9 mouse cellular contexts compared by ENCODE assay signal in the genomic region with DNA sequence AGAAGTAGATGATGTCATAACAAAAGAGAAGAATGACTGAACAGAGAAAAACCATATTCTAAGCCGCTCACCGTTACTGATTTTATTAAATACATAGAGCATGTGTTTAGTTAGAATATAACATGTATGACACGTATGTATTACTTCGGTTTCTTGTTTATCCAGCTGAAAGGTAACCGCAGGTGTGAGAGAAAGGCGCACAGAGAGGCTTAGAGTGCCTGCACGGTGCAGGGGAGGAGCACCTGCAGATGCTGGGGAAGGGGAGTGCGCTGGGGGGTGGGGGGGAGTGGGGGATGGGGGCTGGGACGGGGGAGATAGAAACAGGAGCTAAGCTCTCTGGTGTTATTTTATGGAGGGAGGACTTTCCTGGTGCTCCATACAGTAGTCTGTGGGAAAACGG.
DNase-seq lines count a peak whose midpoint lies in the region; ATAC-seq and TF ChIP-seq lines count a peak whose summit lies in the region.
"Had no signal": no experiment of that assay in that cellular context is flagged by ENCODE, and none has a peak within 500 bp of the region (broad histone marks: within the 10 kb centered on the region; RNA-seq: fewer than 3 reads in every experiment).

No protein-coding gene starts in this region.

- 13% methylated on average over 10 of the region's 10 CpGs for WGBS in lung, embryonic 14.5 days
- 13% methylated on average over 10 of the region's 10 CpGs for WGBS in forebrain, embryonic 15.5 days
- 22% methylated on average over 10 of the region's 10 CpGs for WGBS in limb, embryonic 12.5 days

- TF ChIP-seq CTCF in lung, embryonic 14.5 days (IDR thresholded peaks at IDR 0.05; ENCODE audit: low read depth) = no peak

- DNase-seq in lung, embryonic 14.5 days = no peak
- no peak for DNase-seq in lung, postnatal 4 days
- peak; percentile 32 for DNase-seq in retina, postnatal 1 day
- no peak for DNase-seq in adrenal gland, adult 8-10 months
- no peak for DNase-seq in cerebellum, adult 11-12 months
- DNase-seq in adrenal gland, postnatal 25 days = no peak
- DNase-seq: liver, embryonic 13.5 days had no signal

- no peaks in the 10 kb centered on the region for H3K9me3 ChIP-seq in lung, embryonic 14.5 days (ENCODE audit: low read depth, low read length)
- H3K9me3 ChIP-seq in forebrain, embryonic 15.5 days = no peaks in the 10 kb centered on the region
- no peaks in the 10 kb centered on the region for H3K9me3 ChIP-seq in limb, embryonic 12.5 days
- H3K9me3 ChIP-seq: liver, embryonic 13.5 days had no signal

- ATAC-seq in lung, embryonic 14.5 days (ENCODE audit: insufficient read depth) = peak; percentile 13; the same call in 1 of the 2 replicates
- ATAC-seq in forebrain, embryonic 15.5 days (replicated peaks) = peak; percentile 73
- ATAC-seq in limb, embryonic 12.5 days (ENCODE audit: insufficient number of reproducible peaks, insufficient read depth, low FRiP score, low TSS enrichment, low read depth) = no peak

- peaks cover 5% of the 10 kb centered on the region for H3K4me1 ChIP-seq in lung, embryonic 14.5 days (ENCODE audit: insufficient read depth)
- peaks cover 20% of the 10 kb centered on the region for H3K4me1 ChIP-seq in forebrain, embryonic 15.5 days
- H3K4me1 ChIP-seq in limb, embryonic 12.5 days (replicated peaks) = peaks cover 10% of the 10 kb centered on the region

- no peak overlapping the region for H3K9ac ChIP-seq in lung, embryonic 14.5 days
- H3K9ac ChIP-seq in forebrain, embryonic 15.5 days (replicated peaks) = peak overlapping the region; percentile 37
- no peak overlapping the region for H3K9ac ChIP-seq in limb, embryonic 12.5 days (replicated peaks)
- H3K9ac ChIP-seq: liver, embryonic 13.5 days had no signal

- peak overlapping the region; percentile 51 for H3K4me2 ChIP-seq in lung, embryonic 14.5 days
- H3K4me2 ChIP-seq in forebrain, embryonic 15.5 days (replicated peaks) = peak overlapping the region; percentile 64
- H3K4me2 ChIP-seq in limb, embryonic 12.5 days = peak overlapping the region; percentile 50
- H3K4me2 ChIP-seq: liver, embryonic 13.5 days had no signal

- H3K36me3 ChIP-seq in lung, embryonic 14.5 days (ENCODE audit: insufficient read depth) = no peaks in the 10 kb centered on the region
- no peaks in the 10 kb centered on the region for H3K36me3 ChIP-seq in forebrain, embryonic 15.5 days
- H3K36me3 ChIP-seq in limb, embryonic 12.5 days = no peaks in the 10 kb centered on the region
- H3K36me3 ChIP-seq: liver, embryonic 13.5 days had no signal

- no peak overlapping the region for H3K27ac ChIP-seq in lung, embryonic 14.5 days (ENCODE audit: low read depth)
- H3K27ac ChIP-seq in forebrain, embryonic 15.5 days (replicated peaks) = peak overlapping the region; percentile 28; the same call in 1 of the 2 replicates
- H3K27ac ChIP-seq in limb, embryonic 12.5 days = no peak overlapping the region
- H3K27ac ChIP-seq: liver, embryonic 13.5 days had no signal

- H3K4me3 ChIP-seq in lung, embryonic 14.5 days (ENCODE audit: low read depth, low read length) = no peak overlapping the region
- H3K4me3 ChIP-seq in forebrain, embryonic 15.5 days = peak overlapping the region; percentile 39
- no peak overlapping the region for H3K4me3 ChIP-seq in limb, embryonic 12.5 days (replicated peaks)
- H3K4me3 ChIP-seq: liver, embryonic 13.5 days had no signal

- peaks cover 9% of the 10 kb centered on the region; the same call in 1 of the 2 replicates for H3K27me3 ChIP-seq in lung, embryonic 14.5 days (ENCODE audit: insufficient read depth, low read length)
- no peaks in the 10 kb centered on the region for H3K27me3 ChIP-seq in forebrain, embryonic 15.5 days
- peaks cover 31% of the 10 kb centered on the region for H3K27me3 ChIP-seq in limb, embryonic 12.5 days
